29 mouse cellular contexts compared by ENCODE assay signal in the genomic region with DNA sequence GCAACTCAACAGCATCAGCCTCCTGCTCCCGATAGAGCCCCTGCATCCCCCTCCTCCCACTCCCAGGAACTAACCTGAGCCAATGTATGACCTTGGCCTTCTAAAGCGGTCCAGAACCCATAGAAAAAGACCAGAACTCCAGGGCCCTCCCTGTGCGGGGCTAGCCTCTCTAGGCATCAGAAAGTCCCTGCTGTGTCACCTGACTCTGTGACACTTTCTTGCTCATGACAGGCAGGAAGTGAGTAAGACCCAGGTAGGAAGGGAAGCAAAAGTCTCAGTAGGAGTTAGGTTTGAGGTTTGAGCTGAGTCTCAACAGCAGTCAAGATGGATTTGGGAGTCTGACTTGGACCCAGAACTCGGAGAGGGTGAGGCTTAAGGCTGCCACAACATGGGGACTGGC. TPM values are rescaled to one million over a fixed set of nuclear protein-coding genes. Genes with fewer than 3 reads are reported as not detected.
A peak's percentile ranks its signal among the peaks of the same experiment; 100 is the strongest.
DNase-seq lines count a peak whose midpoint lies in the region; ATAC-seq lines count a peak whose summit lies in the region.
"Had no signal": no experiment of that assay in that cellular context is flagged by ENCODE, and none has a peak within 500 bp of the region (broad histone marks: within the 10 kb centered on the region; RNA-seq: fewer than 3 reads in every experiment).

No protein-coding gene starts in this region.

- 61% methylated on average over 4 of the region's 4 CpGs for WGBS in heart, embryonic 10.5 days
- 58% methylated on average over 4 of the region's 4 CpGs for WGBS in heart, embryonic 12.5 days

- DNase-seq in heart, embryonic 10.5 days (ENCODE audit: low spot score): no peak
- peak; percentile 44 to 56 for DNase-seq in B cell, adult 2 months
- peak; percentile 23 to 50 for DNase-seq in natural killer cell, adult 2 months (ENCODE audit: low spot score in 2 of 2)
- DNase-seq in right cerebral cortex, adult 2 months (ENCODE audit: low spot score in 2 of 2): no peak
- no peak for DNase-seq in thymus, postnatal 0 days (ENCODE audit: low spot score)
- no peak for DNase-seq in layer of hippocampus, postnatal 36 days
- DNase-seq: adrenal gland, adult 8-10 months; cerebellum, adult 18-20 months; cerebellum, postnatal 14 days; gastrocnemius, postnatal 14 days; heart, adult 11 months; heart, postnatal 14 days; kidney, adult 8-10 months; kidney, postnatal 36 days; liver, postnatal 0 days; thymus, postnatal 25 days had no signal

- H3K36me3 ChIP-seq in heart, embryonic 10.5 days: no peaks in the 10 kb centered on the region
- H3K36me3 ChIP-seq in heart, embryonic 12.5 days: no peaks in the 10 kb centered on the region
- H3K36me3 ChIP-seq: heart, embryonic 13.5 days; midbrain, embryonic 10.5 days; neural tube, embryonic 15.5 days had no signal

- peaks cover 35% of the 10 kb centered on the region for H3K4me1 ChIP-seq in heart, embryonic 10.5 days
- peaks cover 28% of the 10 kb centered on the region for H3K4me1 ChIP-seq in heart, embryonic 12.5 days (replicated peaks)

- no peak overlapping the region for H3K9ac ChIP-seq in heart, embryonic 12.5 days
- H3K9ac ChIP-seq: embryonic facial prominence, embryonic 15.5 days; heart, embryonic 13.5 days; liver, postnatal 0 days; neural tube, embryonic 15.5 days had no signal

- H3K9me3 ChIP-seq in heart, embryonic 10.5 days: no peaks in the 10 kb centered on the region
- H3K9me3 ChIP-seq in heart, embryonic 12.5 days (replicated peaks): no peaks in the 10 kb centered on the region
- H3K9me3 ChIP-seq: embryonic facial prominence, embryonic 15.5 days; heart, embryonic 13.5 days; midbrain, embryonic 10.5 days; neural tube, embryonic 15.5 days had no signal

- peaks cover 70% of the 10 kb centered on the region for H3K27me3 ChIP-seq in heart, embryonic 10.5 days (ENCODE audit: insufficient read depth, poor library complexity, severe bottlenecking)
- H3K27me3 ChIP-seq in heart, embryonic 12.5 days (replicated peaks): peaks cover 82% of the 10 kb centered on the region

- H3K4me2 ChIP-seq in heart, embryonic 12.5 days: no peak overlapping the region
- H3K4me2 ChIP-seq: embryonic facial prominence, embryonic 15.5 days; heart, embryonic 13.5 days; liver, embryonic 11.5 days; neural tube, embryonic 15.5 days had no signal

- peak overlapping the region; percentile 13; the same call in 1 of the 2 replicates for H3K27ac ChIP-seq in heart, embryonic 10.5 days
- no peak overlapping the region for H3K27ac ChIP-seq in heart, embryonic 12.5 days (ENCODE audit: poor library complexity, severe bottlenecking)
- H3K27ac ChIP-seq: embryonic facial prominence, embryonic 15.5 days; heart, embryonic 13.5 days; macrophage; midbrain, embryonic 10.5 days; neural tube, embryonic 15.5 days had no signal

- H3K4me3 ChIP-seq in heart, embryonic 10.5 days: no peak overlapping the region
- H3K4me3 ChIP-seq in heart, embryonic 12.5 days: no peak overlapping the region
- H3K4me3 ChIP-seq: embryonic facial prominence, embryonic 15.5 days; heart, embryonic 13.5 days; midbrain, embryonic 10.5 days; myocyte; neural tube, embryonic 15.5 days had no signal

- no peak for ATAC-seq in heart, embryonic 12.5 days (ENCODE audit: insufficient number of reproducible peaks, low FRiP score)
- ATAC-seq in activated CD4-positive, CD25-positive, alpha-beta regulatory T cell, adult 4 months: peak; percentile 91
- ATAC-seq: forebrain, embryonic 14.5 days; liver, postnatal 0 days; midbrain, embryonic 16.5 days had no signal

RNA-seq across cellular contexts. Expression of a gene that starts 5.8 kb away (rescaled TPM):
- polyA plus RNA-seq in heart, embryonic 10.5 days (2016; fragmentation: Nextera tagmentation; extraction: Ambion mirVana): 6.4 and 7.3 TPM in 2 replicates
- polyA plus RNA-seq in heart, embryonic 12.5 days (2016; fragmentation: Nextera tagmentation; extraction: Ambion mirVana): 10.1 and 10.6 TPM in 2 replicates
- under 1 TPM in 1 of 2 experiments, not detected in 1; 0.27 TPM for polyA plus RNA-seq in activated CD4-positive, CD25-positive, alpha-beta regulatory T cell, adult 4 months (2017; shearing (Covaris generic))
- polyA plus RNA-seq in thymus, postnatal 0 days (2015; fragmentation: Nextera tagmentation; extraction: Ambion mirVana): 19.8 and 20.9 TPM in 2 replicates
- total RNA-seq in layer of hippocampus, postnatal 36 days (2021): 10 to 100 TPM; 77.2 to 86.8 TPM

RNA-seq across cellular contexts. Expression of a gene that starts 11.6 kb away (rescaled TPM):
- not detected in 2 replicates for polyA plus RNA-seq in heart, embryonic 10.5 days (2016; fragmentation: Nextera tagmentation; extraction: Ambion mirVana)
- not detected in 2 replicates for polyA plus RNA-seq in heart, embryonic 12.5 days (2016; fragmentation: Nextera tagmentation; extraction: Ambion mirVana)
- not detected for polyA plus RNA-seq in activated CD4-positive, CD25-positive, alpha-beta regulatory T cell, adult 4 months (2017; shearing (Covaris generic))
- polyA plus RNA-seq in thymus, postnatal 0 days (2015; fragmentation: Nextera tagmentation; extraction: Ambion mirVana): not detected in 2 replicates
- 1 to 10 TPM; 6.5 to 8.8 TPM for total RNA-seq in layer of hippocampus, postnatal 36 days (2021)
- total RNA-seq: gastrocnemius, postnatal 14 days; heart, postnatal 14 days had no signal
- polyA plus RNA-seq: heart, embryonic 13.5 days; hindbrain, embryonic 11.5 days; liver, embryonic 11.5 days; liver, postnatal 0 days; lung, postnatal 0 days; macrophage; midbrain, embryonic 10.5 days had no signal

RNA-seq across cellular contexts. Expression of a gene that starts 43.9 kb away (rescaled TPM):
- polyA plus RNA-seq in heart, embryonic 10.5 days (2016; fragmentation: Nextera tagmentation; extraction: Ambion mirVana): 532 and 637 TPM in 2 replicates
- 682 and 719 TPM in 2 replicates for polyA plus RNA-seq in heart, embryonic 12.5 days (2016; fragmentation: Nextera tagmentation; extraction: Ambion mirVana)
- 100 to 1,000 TPM; 358 to 400 TPM for polyA plus RNA-seq in activated CD4-positive, CD25-positive, alpha-beta regulatory T cell, adult 4 months (2017; shearing (Covaris generic))
- polyA plus RNA-seq in thymus, postnatal 0 days (2015; fragmentation: Nextera tagmentation; extraction: Ambion mirVana): 777 and 795 TPM in 2 replicates
- 100 to 1,000 TPM; 198 to 212 TPM for total RNA-seq in layer of hippocampus, postnatal 36 days (2021)

Comparison
In these comparisons a context has a peak if more than half of its experiments do, and no peak if none do; other contexts are left out.
1. DNase-seq: peak in B cell, adult 2 months (2 of 2) and natural killer cell, adult 2 months (2 of 2); none in heart, embryonic 10.5 days (single experiment), right cerebral cortex, adult 2 months (0 of 2), thymus, postnatal 0 days (single experiment) and layer of hippocampus, postnatal 36 days (0 of 2).